Mouse (Mus musculus) forebrain, embryonic 16.5 days (tissue): Measurements from ENCODE around the gene Tktl2. TPM values are rescaled to one million over a fixed set of nuclear protein-coding genes. Genes with fewer than 3 reads are reported as not detected.

ENCODE experiments used
- ATAC-seq: fragments of 200-750 bp; cut with Nextera tagmentation; 2 replicates; pipeline ENCODE4 v1.8.0; 2017; ENCODE audit warnings: mild to moderate bottlenecking, moderate library complexity
- H3K27ac ChIP-seq: fragments of 300-500 bp; sonication (generic); 2 replicates; pipeline ENCODE4 v1.5.1; 2014; ENCODE audit warnings: low read length, control low read depth
- H3K27me3 ChIP-seq: fragments of 300-500 bp; sonication (generic); replicated peaks from 2 replicates; pipeline ENCODE4 v1.6.1; 2014; ENCODE audit warnings: low read length; ENCODE audit not compliant: control insufficient read depth, insufficient read depth
- H3K36me3 ChIP-seq: fragments of 300-500 bp; sonication (generic); 2 replicates; pipeline ENCODE4 v1.6.1; 2014; ENCODE audit not compliant: control insufficient read depth, insufficient read depth
- H3K4me1 ChIP-seq: fragments of 300-500 bp; sonication (generic); replicated peaks from 2 replicates; pipeline ENCODE4 v1.6.1; 2014; ENCODE audit warnings: low read length; ENCODE audit not compliant: control insufficient read depth, insufficient read depth
- H3K4me2 ChIP-seq: fragments of 300-500 bp; sonication (generic); 2 replicates; pipeline ENCODE4 v1.6.1; 2014; ENCODE audit warnings: mild to moderate bottlenecking, low read length, control low read depth
- H3K4me3 ChIP-seq: fragments of 300-500 bp; sonication (generic); replicated peaks from 2 replicates; pipeline ENCODE4 v1.5.1; 2014; ENCODE audit warnings: mild to moderate bottlenecking, low read length, control low read depth
- H3K9ac ChIP-seq: fragments of 300-500 bp; sonication (generic); replicated peaks from 2 replicates; pipeline ENCODE4 v1.6.1; 2014; ENCODE audit warnings: low read depth, low read length, control low read depth
- H3K9me3 ChIP-seq: fragments of 300-500 bp; sonication (generic); 2 replicates; pipeline ENCODE4 v1.6.1; 2016; ENCODE audit warnings: low read length; ENCODE audit not compliant: control insufficient read depth
- WGBS: fragments of 180-500 bp; shearing (Covaris S2); extraction: QIAGEN DNeasy Blood & Tissue Kit; methylation state at CpG from one replicate; pipeline ENCODE4 v1.1.7; 2014; 5-methylcytosine and 5-hydroxymethylcytosine counted together
- polyA plus RNA-seq: library from polyadenylated mRNA; unstranded; fragments of >200 nt; fragmentation: Nextera tagmentation; extraction: Ambion mirVana; gene quantifications from 2 replicates; pipeline ENCODE4 v1.2.1, GENCODE M21; 2015

Gene Tktl2
- 0.04 TPM in 1 of 2 replicates, not detected in the other for polyA plus RNA-seq

GRCm38 (mm10) chr8:66511537-66511936 is at the start of gene Tktl2:
Tktl2 (plus strand) TSS chr8:66511756.
- no peak for ATAC-seq
- Histone ChIP-seq H3K9ac (no peak within 1 kb of the TSS), H3K27me3 (no peaks in the 10 kb centered on the region), H3K4me3 (no peak within 1 kb of the TSS), H3K4me1 (no peaks in the 10 kb centered on the region), H3K4me2 (no peak within 1 kb of the TSS), H3K27ac (no peak within 1 kb of the TSS), H3K9me3 (no peaks in the 10 kb centered on the region), H3K36me3 (no peaks in the 10 kb centered on the region)
- WGBS = 98% methylated on average over 22 of the region's 22 CpGs

GRCm38 (mm10) chr8:66469821-66470220 is 41.7 kb upstream of the Tktl2 start:
- Histone ChIP-seq H3K9ac (no peak overlapping the region), H3K27me3 (no peaks in the 10 kb centered on the region), H3K36me3 (no peaks in the 10 kb centered on the region), H3K4me2 (no peak overlapping the region), H3K9me3 (no peaks in the 10 kb centered on the region), H3K4me3 (no peak overlapping the region), H3K27ac (no peak overlapping the region), H3K4me1 (no peaks in the 10 kb centered on the region)
- WGBS = 87% methylated on average over 3 of the region's 3 CpGs
- no peak for ATAC-seq

GRCm38 (mm10) chr8:66476880-66477279 is 34.7 kb upstream of the Tktl2 start:
- H3K27me3 ChIP-seq = no peaks in the 10 kb centered on the region
- H3K4me1 ChIP-seq = no peaks in the 10 kb centered on the region
- no peak for ATAC-seq
- H3K4me3 ChIP-seq = no peak overlapping the region
- peaks cover 23% of the 10 kb centered on the region for H3K36me3 ChIP-seq
- no peak overlapping the region for H3K4me2 ChIP-seq
- H3K9me3 ChIP-seq = no peaks in the 10 kb centered on the region
- H3K9ac ChIP-seq = no peak overlapping the region
- 93% methylated on average over 3 of the region's 3 CpGs for WGBS
- no peak overlapping the region for H3K27ac ChIP-seq

- H3K36me3 ChIP-seq = peaks cover 5% of the 10 kb centered on the region; the same call in 1 of the 2 replicates
- WGBS = under 1% methylated on average over 45 of the region's 45 CpGs
- peak within 1 kb of the TSS; percentile 96 for H3K4me3 ChIP-seq
- H3K9me3 ChIP-seq = no peaks in the 10 kb centered on the region
- peak within 1 kb of the TSS; percentile 78 for H3K27ac ChIP-seq
- peak; percentile 98 for ATAC-seq
- H3K27me3 ChIP-seq = no peaks in the 10 kb centered on the region
- H3K4me1 ChIP-seq = peaks cover 7% of the 10 kb centered on the region
- H3K4me2 ChIP-seq = peak within 1 kb of the TSS; percentile 75
- peak within 1 kb of the TSS; percentile 89 for H3K9ac ChIP-seq
These were observed 25.3 kb upstream of the Tktl2 start, which contains the start of gene Tma16 for GRCm38 (mm10) chr8:66486084-66486763. Tma16 (minus strand) TSS chr8:66486530.

- WGBS = 46% methylated on average over 3 of the region's 3 CpGs
- peaks cover 7% of the 10 kb centered on the region for H3K4me1 ChIP-seq
- no peak overlapping the region for H3K9ac ChIP-seq
- no peaks in the 10 kb centered on the region for H3K27me3 ChIP-seq
- H3K4me3 ChIP-seq = no peak overlapping the region
- no peak for ATAC-seq
- H3K27ac ChIP-seq = no peak overlapping the region
- no peak overlapping the region for H3K4me2 ChIP-seq
- no peaks in the 10 kb centered on the region for H3K36me3 ChIP-seq
- no peaks in the 10 kb centered on the region for H3K9me3 ChIP-seq
These were observed 23.0 kb upstream of the Tktl2 start for GRCm38 (mm10) chr8:66488556-66488955.

GRCm38 (mm10) chr8:66490624-66491023 is 20.9 kb upstream of the Tktl2 start:
- no peak overlapping the region for H3K9ac ChIP-seq
- H3K4me3 ChIP-seq = no peak overlapping the region
- ATAC-seq = no peak
- H3K4me1 ChIP-seq = peaks cover under 1% of the 10 kb centered on the region
- no peak overlapping the region for H3K27ac ChIP-seq
- H3K27me3 ChIP-seq = no peaks in the 10 kb centered on the region
- H3K36me3 ChIP-seq = no peaks in the 10 kb centered on the region
- 88% methylated on average over 4 of the region's 4 CpGs for WGBS
- no peak overlapping the region for H3K4me2 ChIP-seq
- H3K9me3 ChIP-seq = no peaks in the 10 kb centered on the region

GRCm38 (mm10) chr8:66494496-66494895 is 17.1 kb upstream of the Tktl2 start:
- H3K4me1 ChIP-seq = no peaks in the 10 kb centered on the region
- no peak overlapping the region for H3K4me3 ChIP-seq
- no peak for ATAC-seq
- no peak overlapping the region for H3K4me2 ChIP-seq
- H3K27ac ChIP-seq = no peak overlapping the region
- no peaks in the 10 kb centered on the region for H3K9me3 ChIP-seq
- no peaks in the 10 kb centered on the region for H3K27me3 ChIP-seq
- WGBS = 78% methylated on average over 2 of the region's 2 CpGs
- no peaks in the 10 kb centered on the region for H3K36me3 ChIP-seq
- H3K9ac ChIP-seq = no peak overlapping the region

GRCm38 (mm10) chr8:66495726-66496125 is 15.8 kb upstream of the Tktl2 start:
- Histone ChIP-seq H3K36me3 (no peaks in the 10 kb centered on the region), H3K27me3 (no peaks in the 10 kb centered on the region), H3K4me1 (no peaks in the 10 kb centered on the region), H3K9me3 (no peaks in the 10 kb centered on the region), H3K27ac (no peak overlapping the region), H3K4me3 (no peak overlapping the region), H3K9ac (no peak overlapping the region), H3K4me2 (no peak overlapping the region)
- ATAC-seq = peak; percentile 87
- 9% methylated on average over 8 of the region's 8 CpGs for whole genome bisulfite sequencing

- H3K4me2 ChIP-seq = no peak overlapping the region
- H3K4me3 ChIP-seq = no peak overlapping the region
- H3K9me3 ChIP-seq = no peaks in the 10 kb centered on the region
- 40% methylated on average over 4 of the region's 4 CpGs for WGBS
- peak; percentile 70 for ATAC-seq
- H3K9ac ChIP-seq = no peak overlapping the region
- H3K4me1 ChIP-seq = no peaks in the 10 kb centered on the region
- no peak overlapping the region for H3K27ac ChIP-seq
- no peaks in the 10 kb centered on the region for H3K27me3 ChIP-seq
- no peaks in the 10 kb centered on the region for H3K36me3 ChIP-seq
These were observed 14.5 kb upstream of the Tktl2 start for GRCm38 (mm10) chr8:66496998-66497577.
